In the genomic region with DNA sequence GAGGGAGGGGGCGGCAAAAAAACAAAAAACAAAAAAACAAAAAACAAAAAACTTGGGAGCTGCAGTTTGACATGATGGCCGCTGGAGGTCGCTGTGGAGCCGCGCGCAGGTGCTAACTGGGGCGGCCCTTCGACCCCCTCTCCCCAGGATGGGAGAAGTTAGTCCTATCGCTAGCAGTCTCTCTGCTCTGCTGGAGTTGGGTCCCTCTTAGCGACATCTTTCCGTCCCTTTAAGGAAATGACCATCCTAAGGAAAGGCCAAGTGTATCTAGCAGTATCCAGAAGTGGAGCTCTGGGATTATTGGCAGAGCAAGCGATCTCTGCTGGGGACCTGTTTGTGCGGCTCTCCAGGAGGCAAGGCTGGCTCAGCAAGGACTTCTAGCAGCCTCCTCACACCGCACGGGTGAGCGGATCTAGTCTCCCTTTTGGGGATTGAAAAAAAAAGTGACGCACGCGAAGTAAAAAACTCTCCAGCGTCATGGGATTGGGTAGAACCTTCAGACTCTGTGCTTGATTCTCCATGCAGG, we compare ENCODE assay signal across 8 mouse cellular contexts. TPM values are rescaled to one million over a fixed set of nuclear protein-coding genes. Genes with fewer than 3 reads are reported as not detected.
DNase-seq lines count a peak whose midpoint lies in the region; ATAC-seq and TF ChIP-seq lines count a peak whose summit lies in the region.

No protein-coding gene starts in this region.

- H3K9me3 ChIP-seq in forebrain, embryonic 14.5 days (replicated peaks; ENCODE audit: control insufficient read depth, low read length), result no peaks in the 10 kb centered on the region
- H3K9me3 ChIP-seq in liver, embryonic 15.5 days (replicated peaks), result no peaks in the 10 kb centered on the region
- no peaks in the 10 kb centered on the region for H3K9me3 ChIP-seq in neural tube, embryonic 15.5 days (replicated peaks)

- H3K4me3 ChIP-seq in gastrocnemius, adult 2 months, result peak overlapping the region; percentile 70
- H3K4me3 ChIP-seq in forebrain, embryonic 14.5 days (ENCODE audit: low read depth, low read length), result peak overlapping the region; percentile 31
- H3K4me3 ChIP-seq in liver, embryonic 15.5 days (replicated peaks), result peak overlapping the region; percentile 54
- peak overlapping the region; percentile 30 for H3K4me3 ChIP-seq in neural tube, embryonic 15.5 days (replicated peaks)

- peak overlapping the region; percentile 46 for H3K9ac ChIP-seq in forebrain, embryonic 14.5 days (ENCODE audit: low read length)
- H3K9ac ChIP-seq in liver, embryonic 15.5 days, result peak overlapping the region; percentile 52; the same call in 1 of the 2 replicates
- peak overlapping the region; percentile 27; the same call in 1 of the 2 replicates for H3K9ac ChIP-seq in neural tube, embryonic 15.5 days (replicated peaks)

- TF ChIP-seq CTCF in gastrocnemius, adult 2 months (IDR thresholded peaks at IDR 0.05), result peak; percentile 91

- intact Hi-C loops in gastrocnemius, adult 2 months (cut with DNase I), result loop anchor here (1.0 to 5.0 kb wide), 2 partner anchors 78 to 112 kb away; no protein-coding TSS in a partner anchor
- intact Hi-C loops in left cerebral cortex, postnatal 14 days (cut with DNase I), result loop anchor here (2.0 to 5.0 kb wide), 4 partner anchors 72 to 372 kb away; no protein-coding TSS in a partner anchor

- H3K27me3 ChIP-seq in forebrain, embryonic 14.5 days (replicated peaks; ENCODE audit: control insufficient read depth, insufficient read depth, low read length), result 0 out of 2 replicates have a peak, but pooled peaks cover 3% of the 10 kb centered on the region
- H3K27me3 ChIP-seq in liver, embryonic 15.5 days, result peaks cover 20% of the 10 kb centered on the region
- H3K27me3 ChIP-seq in neural tube, embryonic 15.5 days (replicated peaks), result peaks cover 37% of the 10 kb centered on the region

- peak; percentile 80 for ATAC-seq in forebrain, embryonic 14.5 days
- peak; percentile 55 for ATAC-seq in liver, embryonic 15.5 days (ENCODE audit: insufficient read depth)
- peak; percentile 65; the same call in 1 of the 2 replicates for ATAC-seq in neural tube, embryonic 15.5 days (ENCODE audit: low FRiP score)

- peak overlapping the region; percentile 56 for H3K4me2 ChIP-seq in forebrain, embryonic 14.5 days (ENCODE audit: low read length)
- peak overlapping the region; percentile 78 for H3K4me2 ChIP-seq in liver, embryonic 15.5 days
- peak overlapping the region; percentile 60 for H3K4me2 ChIP-seq in neural tube, embryonic 15.5 days

- H3K36me3 ChIP-seq in forebrain, embryonic 14.5 days (ENCODE audit: control insufficient read depth, insufficient read depth, low read length), result no peaks in the 10 kb centered on the region
- H3K36me3 ChIP-seq in liver, embryonic 15.5 days (replicated peaks), result peaks cover 3% of the 10 kb centered on the region; the same call in 1 of the 2 replicates
- H3K36me3 ChIP-seq in neural tube, embryonic 15.5 days, result no peaks in the 10 kb centered on the region

- 1% methylated on average over 20 of the region's 20 CpGs for WGBS in forebrain, embryonic 14.5 days
- WGBS in liver, embryonic 15.5 days (ENCODE audit: insufficient replicate concordance), result 9% methylated on average over 20 of the region's 20 CpGs
- WGBS in neural tube, embryonic 15.5 days, result 2% methylated on average over 20 of the region's 20 CpGs

- H3K4me1 ChIP-seq in forebrain, embryonic 14.5 days (ENCODE audit: control insufficient read depth, insufficient read depth, low read length), result peaks cover 3% of the 10 kb centered on the region; the same call in 1 of the 2 replicates
- H3K4me1 ChIP-seq in liver, embryonic 15.5 days (replicated peaks), result peaks cover 18% of the 10 kb centered on the region
- peaks cover 12% of the 10 kb centered on the region for H3K4me1 ChIP-seq in neural tube, embryonic 15.5 days

- peak; percentile 51 for DNase-seq in gastrocnemius, adult 2 months
- DNase-seq in gastrocnemius, postnatal 25 days, result no peak
- peak; percentile 68 for DNase-seq in ZHBTc4 (ENCODE audit: low read depth, low spot score)
- peak; percentile 59 for DNase-seq in forebrain, embryonic 14.5 days (ENCODE audit: low spot score)
- peak; percentile 80 for DNase-seq in induced T-regulatory cell, adult 2 months (ENCODE audit: low read depth)
- DNase-seq in left cerebral cortex, postnatal 14 days (ENCODE audit: low spot score in 2 of 2), result no peak

- peak overlapping the region; percentile 66 for H3K27ac ChIP-seq in gastrocnemius, adult 2 months
- H3K27ac ChIP-seq in forebrain, embryonic 14.5 days (ENCODE audit: low read depth, low read length), result no peak overlapping the region
- H3K27ac ChIP-seq in liver, embryonic 15.5 days (replicated peaks), result no peak overlapping the region
- no peak overlapping the region for H3K27ac ChIP-seq in neural tube, embryonic 15.5 days (replicated peaks)

RNA-seq across cellular contexts. Expression of gene Cd247, which starts 7.8 kb away (rescaled TPM):
- under 1 TPM; 0.17 to 0.38 TPM for total RNA-seq in gastrocnemius, adult 2 months (2021)
- under 1 TPM; 0.43 to 0.70 TPM for total RNA-seq in gastrocnemius, postnatal 25 days (2021)
- 0.97 and 1.6 TPM in 2 replicates for polyA plus RNA-seq in forebrain, embryonic 14.5 days (2014; fragmentation: Nextera tagmentation; extraction: Ambion mirVana)
- 0.20 TPM in 1 of 2 replicates, not detected in the other for polyA plus RNA-seq in liver, embryonic 15.5 days (2015; fragmentation: Nextera tagmentation; extraction: Ambion mirVana)
- polyA plus RNA-seq in neural tube, embryonic 15.5 days (2015; fragmentation: Nextera tagmentation; extraction: Ambion mirVana), result 0.70 and 7.6 TPM in 2 replicates
- not detected for total RNA-seq in left cerebral cortex, postnatal 14 days (2021)

RNA-seq across cellular contexts. Expression of gene Creg1, which starts 17.1 kb away (rescaled TPM):
- total RNA-seq in gastrocnemius, adult 2 months (2021), result 10 to 100 TPM; 46.2 to 67.4 TPM
- 10 to 100 TPM; 49.6 to 62.8 TPM for total RNA-seq in gastrocnemius, postnatal 25 days (2021)
- polyA plus RNA-seq in forebrain, embryonic 14.5 days (2014; fragmentation: Nextera tagmentation; extraction: Ambion mirVana), result 26.0 and 28.8 TPM in 2 replicates
- 334 TPM in 2 replicates for polyA plus RNA-seq in liver, embryonic 15.5 days (2015; fragmentation: Nextera tagmentation; extraction: Ambion mirVana)
- 45.7 and 47.1 TPM in 2 replicates for polyA plus RNA-seq in neural tube, embryonic 15.5 days (2015; fragmentation: Nextera tagmentation; extraction: Ambion mirVana)
- 10 to 100 TPM; 25.1 to 28.5 TPM for total RNA-seq in left cerebral cortex, postnatal 14 days (2021)

Comparison
In these comparisons a context has a peak if more than half of its experiments do, and no peak if none do; other contexts are left out.
1. DNase-seq: peak in gastrocnemius, adult 2 months (single experiment), ZHBTc4 (single experiment), forebrain, embryonic 14.5 days (single experiment) and induced T-regulatory cell, adult 2 months (single experiment); none in gastrocnemius, postnatal 25 days (single experiment) and left cerebral cortex, postnatal 14 days (0 of 2).
2. Peak in every context shown above with its lines, with median percentiles within 50 percentile points of each other: H3K4me3 ChIP-seq, ATAC-seq, H3K4me2 ChIP-seq and H3K9ac ChIP-seq.